In the genomic region with DNA sequence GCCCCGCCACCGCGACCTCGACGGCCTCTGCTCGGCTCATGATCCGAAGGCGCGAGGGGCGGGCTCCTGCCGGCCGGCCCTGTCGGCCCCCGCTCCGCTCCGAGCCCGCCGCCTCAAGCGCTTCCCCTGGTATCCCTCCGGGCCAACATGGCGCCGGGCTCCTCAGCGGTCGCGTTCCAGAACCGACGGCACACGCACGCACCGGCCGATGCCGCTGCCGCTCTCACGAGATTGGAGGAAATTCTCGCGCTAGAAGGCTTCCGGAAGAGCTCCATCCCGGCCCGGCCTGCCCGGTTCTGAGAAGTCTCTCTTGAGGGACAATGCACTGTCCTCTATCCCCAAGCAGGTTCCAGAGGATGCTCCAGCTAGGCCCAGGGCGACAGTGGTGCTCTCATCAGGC, we compare ENCODE assay signal across 11 mouse cellular contexts. TPM values are rescaled to one million over a fixed set of nuclear protein-coding genes. Genes with fewer than 3 reads are reported as not detected.
DNase-seq lines count a peak whose midpoint lies in the region; ATAC-seq and TF ChIP-seq lines count a peak whose summit lies in the region.
"Had no signal": no experiment of that assay in that cellular context is flagged by ENCODE, and none has a peak within 500 bp of the region (broad histone marks: within the 10 kb centered on the region; RNA-seq: fewer than 3 reads in every experiment).

A gene (minus strand): TSS at position 162 of the 400 bp plus-strand sequence.

- TF ChIP-seq CTCF in ES-Bruce4 (IDR thresholded peaks at IDR 0.05; ENCODE audit: low read depth, low read length) = no peak
- no peak for TF ChIP-seq CTCF in cerebellum, adult 2 months (IDR thresholded peaks at IDR 0.05; ENCODE audit: borderline replicate concordance, insufficient read depth, low read depth, low read length)

- H3K27me3 ChIP-seq in kidney, embryonic 14.5 days (ENCODE audit: control insufficient read depth, insufficient read depth, low read length) = peaks cover 13% of the 10 kb centered on the region
- peaks cover 4% of the 10 kb centered on the region; the same call in 1 of the 2 replicates for H3K27me3 ChIP-seq in ES-Bruce4 (ENCODE audit: control insufficient read depth, insufficient read depth, low read length, poor library complexity, severe bottlenecking)
- peaks cover 29% of the 10 kb centered on the region for H3K27me3 ChIP-seq in limb, embryonic 12.5 days
- no peaks in the 10 kb centered on the region for H3K27me3 ChIP-seq in cerebellum, adult 2 months (ENCODE audit: control insufficient read depth, insufficient read depth, low read length)

- no peaks in the 10 kb centered on the region for H3K36me3 ChIP-seq in kidney, embryonic 14.5 days (ENCODE audit: control insufficient read depth, insufficient read depth, low read length)
- no peaks in the 10 kb centered on the region for H3K36me3 ChIP-seq in ES-Bruce4 (ENCODE audit: control insufficient read depth, insufficient read depth, low read length, poor library complexity, severe bottlenecking)
- H3K36me3 ChIP-seq in limb, embryonic 12.5 days = no peaks in the 10 kb centered on the region

- TF ChIP-seq EP300 in ES-Bruce4 (IDR thresholded peaks at IDR 0.05; ENCODE audit: insufficient read depth, low read depth, low read length) = no peak

- no peak within 1 kb of the TSS for H3K9ac ChIP-seq in kidney, embryonic 14.5 days (ENCODE audit: low read depth, low read length)
- H3K9ac ChIP-seq in ES-Bruce4 (ENCODE audit: low read depth, poor library complexity, severe bottlenecking) = peak within 1 kb of the TSS; percentile 71
- H3K9ac ChIP-seq in limb, embryonic 12.5 days (replicated peaks) = 0 out of 2 replicates have a peak within 1 kb of the TSS, but pooled peaks have one; percentile 4

- no peaks in the 10 kb centered on the region for H3K4me1 ChIP-seq in kidney, embryonic 14.5 days (ENCODE audit: control insufficient read depth, insufficient read depth, low read length)
- no peaks in the 10 kb centered on the region for H3K4me1 ChIP-seq in ES-Bruce4 (ENCODE audit: control insufficient read depth, insufficient read depth, low read length)
- no peaks in the 10 kb centered on the region for H3K4me1 ChIP-seq in limb, embryonic 12.5 days (replicated peaks)
- peaks cover 7% of the 10 kb centered on the region for H3K4me1 ChIP-seq in cerebellum, adult 2 months (ENCODE audit: control insufficient read depth, insufficient read depth, low read length)

- WGBS in kidney, embryonic 14.5 days = 44% methylated on average over 36 of the region's 41 CpGs
- 40% methylated on average over 41 of the region's 41 CpGs for WGBS in limb, embryonic 12.5 days
- WGBS in cerebellum, adult 2 months = 51% methylated on average over 41 of the region's 41 CpGs

- peak within 1 kb of the TSS; percentile 18 for H3K4me3 ChIP-seq in kidney, embryonic 14.5 days (ENCODE audit: low read length)
- peak within 1 kb of the TSS; percentile 16 for H3K4me3 ChIP-seq in ES-Bruce4 (ENCODE audit: low read depth, low read length)
- H3K4me3 ChIP-seq in limb, embryonic 12.5 days (replicated peaks) = peak within 1 kb of the TSS; percentile 25
- H3K4me3 ChIP-seq in cerebellum, adult 2 months (replicated peaks; ENCODE audit: insufficient read depth, low read depth, low read length) = no peak within 1 kb of the TSS

- TF ChIP-seq POLR2A in ES-Bruce4 (IDR thresholded peaks at IDR 0.05; ENCODE audit: insufficient read depth, low read length) = no peak
- TF ChIP-seq POLR2A in cerebellum, adult 2 months (IDR thresholded peaks at IDR 0.05; ENCODE audit: borderline replicate concordance, insufficient read depth, low read length) = no peak

- peak within 1 kb of the TSS; percentile 37 for H3K4me2 ChIP-seq in kidney, embryonic 14.5 days (replicated peaks; ENCODE audit: low read depth, low read length)
- H3K4me2 ChIP-seq in limb, embryonic 12.5 days = peak within 1 kb of the TSS; percentile 43

- no peak within 1 kb of the TSS for H3K27ac ChIP-seq in kidney, embryonic 14.5 days (ENCODE audit: low read depth, low read length)
- H3K27ac ChIP-seq in ES-Bruce4 (ENCODE audit: insufficient read depth, low read length) = no peak within 1 kb of the TSS
- H3K27ac ChIP-seq in limb, embryonic 12.5 days = no peak within 1 kb of the TSS
- H3K27ac ChIP-seq in cerebellum, adult 2 months (ENCODE audit: insufficient read depth, low read length) = no peak within 1 kb of the TSS

- no peak for ATAC-seq in kidney, embryonic 14.5 days (ENCODE audit: low FRiP score, low TSS enrichment)
- ATAC-seq in limb, embryonic 12.5 days (ENCODE audit: insufficient number of reproducible peaks, insufficient read depth, low FRiP score, low TSS enrichment, low read depth) = no peak

- DNase-seq in kidney, postnatal 14 days = no peak
- DNase-seq in ZHBTc4 (ENCODE audit: low read depth, low spot score) = peak; percentile 76
- DNase-seq in cerebellum, adult 11 months = no peak
- DNase-seq in adrenal gland, postnatal 14 days = no peak
- no peak for DNase-seq in cerebellum, adult 2 months

- peaks cover 4% of the 10 kb centered on the region; the same call in 1 of the 2 replicates for H3K9me3 ChIP-seq in kidney, embryonic 14.5 days (ENCODE audit: control insufficient read depth, low read length)
- H3K9me3 ChIP-seq in ES-Bruce4 (replicated peaks; ENCODE audit: control insufficient read depth, insufficient read depth, low read length, poor library complexity, severe bottlenecking) = no peaks in the 10 kb centered on the region
- no peaks in the 10 kb centered on the region for H3K9me3 ChIP-seq in limb, embryonic 12.5 days

RNA-seq across cellular contexts. Expression of the gene that starts here (rescaled TPM):
- 0.20 TPM in 1 of 2 replicates, not detected in the other for polyA plus RNA-seq in kidney, embryonic 14.5 days (2014; fragmentation: Nextera tagmentation; extraction: Ambion mirVana)
- 3.3 and 3.9 TPM in 2 replicates for polyA plus RNA-seq in ES-Bruce4 (2011; ENCODE audit: insufficient read depth, insufficient read length, low read depth, missing spikeins)
- 0.13 and 0.27 TPM in 2 replicates for polyA plus RNA-seq in limb, embryonic 12.5 days (2016; fragmentation: Nextera tagmentation; extraction: Ambion mirVana)
- total RNA-seq in adrenal gland, postnatal 14 days (2021) = 0.19 and 0.33 TPM in 2 replicates
- 0.17 and 0.25 TPM in 2 replicates for polyA plus RNA-seq in cerebellum, adult 2 months (2012; rRNA removed)
- total RNA-seq: granulocyte monocyte progenitor cell, adult 5-6 weeks had no signal
- polyA plus RNA-seq: liver, embryonic 16.5 days; spleen, adult 2 months had no signal
